Mouse (Mus musculus): ENCODE measurements at regions not wholly inside any gene's neighbourhood (a gene's known extent, or its start where the extent isn't known, plus 50 kb on each side); places are given as distances from the start of the nearest gene placed in this dataset.

DNA sequence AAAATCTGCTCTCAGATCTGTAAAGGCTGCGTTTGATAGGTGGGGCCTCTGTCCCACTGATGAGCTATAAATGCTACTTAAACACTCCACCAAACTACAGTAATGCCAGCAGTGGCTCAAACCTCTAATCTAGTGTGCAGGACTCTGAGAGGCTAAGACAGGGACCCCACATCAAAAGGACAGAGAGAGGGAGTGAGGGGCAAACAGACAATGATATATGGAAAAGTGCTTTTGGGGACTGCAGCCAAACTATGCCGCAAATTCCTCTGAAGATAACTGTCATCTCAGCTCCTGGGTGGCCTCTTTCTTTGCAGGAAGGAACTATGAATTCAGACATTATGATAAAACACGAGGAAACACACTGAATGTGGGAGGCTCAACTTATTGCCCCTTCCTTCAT is 138.9 kb upstream of the Ddit4l start:
- no peak for DNase-seq

- DNase-seq: no peak
These were observed 138.4 kb upstream of the Ddit4l start for GRCm38 (mm10) chr3:137482971-137483370.

DNA sequence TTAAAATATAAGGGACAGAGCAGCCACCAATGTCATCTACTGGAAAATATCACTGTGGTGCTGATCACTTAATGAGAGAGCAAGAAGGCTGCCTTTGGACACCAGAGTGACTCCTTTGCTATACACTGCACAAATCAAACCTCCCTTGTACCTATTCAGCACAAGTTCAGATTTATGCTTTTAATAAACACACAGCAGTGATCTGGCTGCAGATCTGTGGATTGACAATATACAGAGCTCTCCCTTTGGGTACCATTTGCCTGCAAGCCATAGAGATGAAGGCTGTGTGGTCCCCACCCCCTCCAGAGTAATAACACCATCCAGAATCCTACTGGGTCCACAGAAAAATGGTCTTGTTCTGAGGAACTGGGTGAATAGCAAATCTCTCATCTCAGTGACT is 131.8 kb upstream of the Ddit4l start:
- DNase-seq: no peak

GRCm38 (mm10) chr3:137491508-137492019 is 129.8 kb upstream of the Ddit4l start:
- no peak for DNase-seq

GRCm38 (mm10) chr3:137498343-137498742 is 123.1 kb upstream of the Ddit4l start:
- DNase-seq: no peak

DNA sequence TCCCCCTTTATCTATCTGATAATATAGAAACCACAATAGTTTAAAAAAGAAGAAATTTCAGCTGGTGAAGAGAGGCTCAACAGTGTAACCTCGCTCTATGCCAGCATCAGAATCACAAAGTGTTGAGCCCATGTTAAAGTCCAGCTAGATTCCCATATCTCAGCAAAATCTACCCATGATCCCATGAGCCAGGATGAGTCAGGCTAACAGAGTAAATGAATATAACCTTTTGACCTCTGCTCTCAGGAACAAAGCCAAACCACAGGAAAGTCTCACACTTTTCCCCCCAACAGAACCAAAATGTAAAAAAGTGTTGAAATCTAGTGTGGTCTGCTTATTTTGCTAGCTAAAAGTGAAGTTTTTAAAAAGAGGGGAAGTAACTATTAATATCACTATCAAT is 110.1 kb upstream of the Ddit4l start:
- DNase-seq: no peak

DNA sequence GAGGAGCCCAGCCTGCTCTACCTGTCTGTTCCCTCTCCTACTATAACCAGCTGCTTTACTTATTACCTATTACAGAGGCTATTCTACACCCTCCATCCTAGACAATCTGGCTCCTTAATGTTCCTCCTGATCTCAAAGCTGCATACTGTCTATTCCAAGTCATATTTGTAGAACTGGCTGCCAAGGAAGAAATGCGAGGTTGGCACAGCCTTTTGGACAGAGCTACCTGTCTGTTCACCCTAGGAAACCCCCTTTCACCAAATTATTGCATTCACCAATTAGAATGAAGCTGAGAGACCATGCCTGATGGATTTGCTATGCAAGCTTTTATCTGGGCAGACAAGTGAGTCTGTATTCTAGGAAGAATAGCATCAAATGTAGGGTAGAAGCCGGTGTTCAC is 109.0 kb upstream of the Ddit4l start:
- DNase-seq: no peak

DNA sequence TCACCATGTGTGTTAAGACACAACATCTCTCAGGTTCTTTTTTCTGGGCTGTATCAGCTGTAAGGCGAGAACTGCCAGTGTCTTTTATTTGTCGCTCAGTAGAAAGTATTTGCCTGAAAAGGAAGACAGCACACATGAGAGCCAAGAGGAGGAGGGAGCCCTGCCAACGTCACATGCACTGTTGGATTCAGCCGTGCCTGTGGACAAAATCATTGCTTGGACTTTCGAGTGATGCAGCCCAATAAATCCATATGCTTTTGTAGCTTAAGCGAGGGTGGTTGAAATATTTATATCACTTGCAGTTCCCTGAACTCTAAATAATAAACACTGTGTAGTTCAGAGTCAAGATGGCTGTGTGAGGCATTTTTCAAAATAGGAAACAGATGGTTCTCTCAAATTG is 108.4 kb upstream of the Ddit4l start:
- peak; percentile 63 for DNase-seq

DNA sequence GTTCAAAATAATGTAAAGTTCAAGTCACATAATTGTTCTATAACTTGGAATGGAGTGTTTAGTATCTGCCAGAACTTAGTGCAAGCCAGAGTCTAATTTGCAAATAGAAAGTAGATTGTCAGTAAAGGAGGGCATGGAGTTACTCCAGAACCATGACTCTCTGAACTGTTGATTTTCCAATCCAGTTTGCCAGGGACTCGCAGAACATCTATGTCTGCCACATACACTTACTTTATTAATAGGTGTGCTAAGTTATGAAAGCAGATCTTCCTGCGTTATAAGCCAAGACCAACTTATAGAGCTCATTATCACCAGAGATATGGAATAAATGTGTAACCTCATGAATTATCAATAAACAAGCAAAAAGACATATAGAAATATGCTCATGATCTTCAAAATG is 107.2 kb upstream of the Ddit4l start:
- no peak for DNase-seq

DNA sequence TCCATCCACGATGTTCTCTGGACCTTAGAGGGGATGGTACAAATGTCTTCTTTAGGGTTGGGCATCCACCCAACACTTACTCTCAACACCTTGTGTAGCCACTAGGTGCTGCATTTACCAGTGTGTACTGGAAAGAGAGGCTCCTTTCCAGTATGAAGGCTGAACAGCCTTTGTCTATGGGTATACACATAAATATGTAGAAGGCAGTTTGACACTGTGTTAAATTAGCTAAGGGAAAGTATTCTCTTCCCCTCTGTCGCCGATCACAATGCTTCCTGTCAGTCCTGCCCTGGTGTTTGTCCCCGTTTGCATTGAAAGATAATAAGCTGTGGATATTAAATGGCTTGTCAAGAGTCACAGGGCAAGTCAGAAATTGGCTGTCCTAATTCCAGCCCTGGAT is 104.0 kb upstream of the Ddit4l start:
- no peak for DNase-seq

GRCm38 (mm10) chr3:137520191-137520590 is 101.2 kb upstream of the Ddit4l start:
- DNase-seq: no peak

GRCm38 (mm10) chr3:137525606-137526575 is 95.5 kb upstream of the Ddit4l start:
- DNase-seq: no peak

DNA sequence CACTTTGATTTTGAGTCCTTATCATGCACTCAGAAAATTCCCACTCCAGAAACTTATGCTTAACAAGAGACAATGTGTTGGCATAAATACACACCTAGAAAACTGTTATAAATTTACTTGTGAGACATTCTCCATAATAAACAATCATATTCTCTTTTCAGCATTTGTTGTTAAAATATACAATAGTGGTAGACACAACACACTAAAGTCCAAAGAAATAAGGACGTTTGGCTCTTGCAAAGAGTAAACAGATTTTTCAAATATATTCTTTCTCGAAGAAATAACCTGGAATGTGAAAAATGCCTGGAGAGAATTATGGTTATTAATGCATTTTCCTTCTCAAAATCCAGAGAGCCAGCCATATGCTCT is 91.8 kb upstream of the Ddit4l start:
- DNase-seq: no peak

GRCm38 (mm10) chr3:137529961-137530609 is 91.3 kb upstream of the Ddit4l start:
- DNase-seq: no peak

GRCm38 (mm10) chr3:137541666-137542065 is 79.7 kb upstream of the Ddit4l start:
- no peak for DNase-seq

DNA sequence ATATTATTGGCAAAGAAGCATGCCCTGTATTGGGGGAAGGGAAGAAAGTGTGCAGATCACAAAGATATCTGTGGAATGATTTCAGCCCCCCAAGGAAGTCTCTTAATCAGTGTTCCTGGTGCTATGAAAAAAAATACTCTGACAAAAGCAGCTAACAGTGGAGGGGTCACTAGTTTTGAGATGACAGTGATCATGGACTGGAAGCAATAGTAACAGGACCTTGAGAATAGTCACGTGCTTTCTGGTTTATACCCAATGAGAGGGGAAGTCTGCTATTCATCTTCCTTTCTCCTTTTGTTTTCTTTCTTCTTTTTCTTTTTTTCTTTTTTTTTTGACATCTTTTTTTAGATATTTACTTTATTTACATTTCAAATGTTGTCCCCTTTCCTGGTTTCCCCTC is 79.1 kb upstream of the Ddit4l start:
- no peak for DNase-seq

DNA sequence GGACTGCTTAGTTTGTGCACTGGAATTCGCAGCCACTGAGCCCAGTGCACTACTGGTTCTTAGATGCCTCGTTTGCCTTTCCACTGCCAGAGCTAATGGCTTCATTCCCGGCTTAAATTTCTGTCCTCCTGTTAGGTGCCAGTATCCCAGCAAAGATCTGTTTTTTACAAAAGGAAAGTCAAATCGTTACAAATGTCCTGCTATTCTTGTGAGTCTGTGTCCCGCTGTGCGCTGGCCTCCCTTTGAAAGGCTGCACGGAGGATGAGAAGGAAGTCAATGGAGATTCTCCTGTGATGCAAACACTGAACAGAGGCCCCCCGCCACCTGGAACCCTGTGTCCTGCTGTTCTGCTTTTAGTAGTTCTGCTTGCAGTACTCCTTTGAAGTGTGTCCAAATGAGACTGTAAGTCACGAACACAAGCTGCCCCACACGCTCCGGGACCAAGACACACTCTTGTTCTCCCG is 74.0 kb upstream of the Ddit4l start:
- no peak for DNase-seq

DNA sequence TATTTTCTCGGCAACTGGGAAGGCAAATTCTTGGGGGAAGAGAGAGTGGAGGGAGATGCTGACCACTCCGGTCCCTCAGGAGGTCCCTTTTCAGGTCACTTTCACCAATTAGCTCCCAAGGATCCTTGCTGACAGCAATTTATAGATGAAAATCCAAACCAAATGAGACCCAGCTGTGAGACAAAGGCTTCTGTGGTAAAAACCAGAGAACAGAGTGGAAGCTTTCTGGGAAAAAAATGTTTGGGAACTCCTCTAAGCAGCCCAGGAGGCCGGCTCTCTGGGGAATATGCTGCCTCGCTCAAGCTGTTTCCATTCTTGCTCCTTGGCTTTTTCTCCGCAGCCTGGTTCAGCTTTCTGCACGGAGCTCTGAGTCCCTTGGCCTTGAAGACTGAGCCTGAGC is 73.5 kb upstream of the Ddit4l start:
- no peak for DNase-seq

- no peak for DNase-seq
These were observed 70.7 kb upstream of the Ddit4l start for GRCm38 (mm10) chr3:137550708-137551107.

GRCm38 (mm10) chr3:137552472-137553336 is 68.7 kb upstream of the Ddit4l start:
- DNase-seq: no peak

- peak; percentile 55 for DNase-seq
These were observed 60.5 kb upstream of the Ddit4l start for GRCm38 (mm10) chr3:137560851-137561449.

- no peak for DNase-seq
These were observed 59.4 kb upstream of the Ddit4l start for GRCm38 (mm10) chr3:137561986-137562385.
